Mouse (Mus musculus): ENCODE data around the gene Ppp1r9a. TPM values are rescaled to one million over a fixed set of nuclear protein-coding genes. Genes with fewer than 3 reads are reported as not detected.

Ppp1r9a gene
- total and polyA plus RNA-seq, 3 experiments, result 1.0 TPM; not detected in 2

- Histone ChIP-seq H3K4me3 (replicated peaks in 1 of 3; ENCODE audit: low read depth in 2 of 3, low read length in 2 of 3, poor library complexity in 1 of 3) (no peak overlapping the region), H3K4me2 (ENCODE audit: insufficient read depth, low read depth, poor library complexity, severe bottlenecking) (no peak overlapping the region), H3K9ac (ENCODE audit: insufficient read depth, low read depth) (no peak overlapping the region), H3K79me2 (replicated peaks; ENCODE audit: control insufficient read depth, extremely low read depth, insufficient read depth, poor library complexity, severe bottlenecking) (no peaks in the 10 kb centered on the region), H3K27ac (ENCODE audit: insufficient read depth, low read depth) (no peak overlapping the region), H3K36me3 (replicated peaks in 1 of 2; ENCODE audit: control insufficient read depth in 1 of 2, insufficient read depth in 1 of 2, low read length in 1 of 2) (no peaks in the 10 kb centered on the region), H3K4me1 (ENCODE audit: control insufficient read depth in 1 of 2, insufficient read depth in 2 of 2) (0 out of 4 replicates have a peak, but pooled peaks cover 0 to 3% of the 10 kb centered on the region in 2 experiments), H3K9me3 (replicated peaks; ENCODE audit: low read length) (no peaks in the 10 kb centered on the region), H3K27me3 (replicated peaks) (no peaks in the 10 kb centered on the region)
- dilution Hi-C loops (cut with MboI; ENCODE audit: extremely low pct_ligation_motif_present, extremely low pct_unique_long_range_greater_than_20kb, low sequenced_read_pairs) (no loop called here), in situ Hi-C loops (cut with MboI; ENCODE audit: low pct_ligation_motif_present, low pct_unique_long_range_greater_than_20kb, low sequenced_read_pairs) (no loop called here)
- DNase-seq (ENCODE audit: extremely low read depth), result no peak
- TF ChIP-seq RCOR1 (conservative IDR thresholded peaks at IDR 0.05; ENCODE audit: low read depth, low read length) (no peak), USF2 (conservative IDR thresholded peaks at IDR 0.05; ENCODE audit: low read depth, low read length) (no peak), CTCF (conservative IDR thresholded peaks at IDR 0.05 in 1 of 2, IDR thresholded peaks at IDR 0.05 in 1 of 2; ENCODE audit: low read depth in 2 of 2, low read length in 2 of 2) (no peak), SMC3 (IDR thresholded peaks at IDR 0.05; ENCODE audit: low read depth, low read length) (no peak), POLR2AphosphoS2 (IDR thresholded peaks at IDR 0.05; ENCODE audit: low read depth, low read length) (no peak), USF1 (IDR thresholded peaks at IDR 0.05; ENCODE audit: low read depth, low read length) (no peak), MAX (IDR thresholded peaks at IDR 0.05; ENCODE audit: low read length) (no peak), TBP (conservative IDR thresholded peaks at IDR 0.05; ENCODE audit: low read depth, low read length) (no peak), GABPA (IDR thresholded peaks at IDR 0.05; ENCODE audit: insufficient replicate concordance, low read depth, low read length) (no peak), EP300 (IDR thresholded peaks at IDR 0.05; ENCODE audit: low read length) (no peak), NELFE (IDR thresholded peaks at IDR 0.05; ENCODE audit: low read depth, low read length) (no peak), ZKSCAN1 (IDR thresholded peaks at IDR 0.05; ENCODE audit: borderline replicate concordance, low read depth, low read length) (no peak), HCFC1 (IDR thresholded peaks at IDR 0.05; ENCODE audit: low read depth, low read length) (no peak), ZMIZ1 (IDR thresholded peaks at IDR 0.05; ENCODE audit: low read depth, low read length) (no peak), CHD1 (IDR thresholded peaks at IDR 0.05; ENCODE audit: low read depth, low read length) (no peak), JUN (IDR thresholded peaks at IDR 0.05; ENCODE audit: insufficient read depth, low read depth, low read length) (no peak), ZC3H11A (IDR thresholded peaks at IDR 0.05; ENCODE audit: low read depth, low read length) (no peak), IRF4 (IDR thresholded peaks at IDR 0.05; ENCODE audit: low read depth, low read length) (no peak), BHLHE40 (IDR thresholded peaks at IDR 0.05; ENCODE audit: low read depth, low read length) (no peak)
Observed at GRCm38 (mm10) chr6:5099282-5099681, 196.6 kb downstream of the Ppp1r9a start.

DNA sequence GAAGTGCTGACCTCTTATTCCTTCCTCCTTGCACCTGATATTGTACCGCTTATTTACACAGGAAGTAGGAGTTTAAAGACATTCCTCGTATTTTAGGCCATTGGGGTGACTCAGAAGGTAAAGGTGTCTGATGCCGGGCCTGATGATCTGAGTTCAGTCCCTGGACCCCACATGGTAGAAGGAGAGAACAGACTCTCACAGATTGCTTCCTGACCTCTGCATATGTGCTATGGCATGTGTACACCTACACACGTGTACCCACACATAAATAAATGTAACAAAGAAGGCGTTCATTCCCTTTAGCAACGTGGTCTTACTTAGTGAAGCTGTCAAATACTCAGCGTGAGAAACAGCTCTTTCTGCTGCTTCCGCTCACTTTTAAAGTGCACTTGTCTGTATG lies 197.1 kb downstream of the Ppp1r9a start:
- Histone ChIP-seq H3K27ac (ENCODE audit: insufficient read depth, low read depth) (no peak overlapping the region), H3K36me3 (replicated peaks in 1 of 2; ENCODE audit: control insufficient read depth in 1 of 2, insufficient read depth in 1 of 2, low read length in 1 of 2) (no peaks in the 10 kb centered on the region), H3K9ac (ENCODE audit: insufficient read depth, low read depth) (no peak overlapping the region), H3K79me2 (replicated peaks; ENCODE audit: control insufficient read depth, extremely low read depth, insufficient read depth, poor library complexity, severe bottlenecking) (no peaks in the 10 kb centered on the region), H3K4me1 (ENCODE audit: control insufficient read depth in 1 of 2, insufficient read depth in 2 of 2) (0 out of 4 replicates have a peak, but pooled peaks cover 0 to 3% of the 10 kb centered on the region in 2 experiments), H3K4me2 (ENCODE audit: insufficient read depth, low read depth, poor library complexity, severe bottlenecking) (no peak overlapping the region), H3K4me3 (replicated peaks in 1 of 3; ENCODE audit: low read depth in 2 of 3, low read length in 2 of 3, poor library complexity in 1 of 3) (no peak overlapping the region), H3K9me3 (replicated peaks; ENCODE audit: low read length) (no peaks in the 10 kb centered on the region), H3K27me3 (replicated peaks) (no peaks in the 10 kb centered on the region)
- dilution Hi-C loops (cut with MboI; ENCODE audit: extremely low pct_ligation_motif_present, extremely low pct_unique_long_range_greater_than_20kb, low sequenced_read_pairs), result no loop called here
- TF ChIP-seq HCFC1 (IDR thresholded peaks at IDR 0.05; ENCODE audit: low read depth, low read length) (no peak), MAZ (IDR thresholded peaks at IDR 0.05; ENCODE audit: low read depth, low read length) (no peak), BHLHE40 (IDR thresholded peaks at IDR 0.05; ENCODE audit: low read depth, low read length) (no peak), SMC3 (IDR thresholded peaks at IDR 0.05; ENCODE audit: low read depth, low read length) (no peak), MXI1 (IDR thresholded peaks at IDR 0.05; ENCODE audit: low read depth, low read length) (no peak), MAX (IDR thresholded peaks at IDR 0.05; ENCODE audit: low read length) (no peak), E2F4 (IDR thresholded peaks at IDR 0.05; ENCODE audit: insufficient replicate concordance, low read depth, low read length) (no peak), JUND (conservative IDR thresholded peaks at IDR 0.05; ENCODE audit: low read depth, low read length) (no peak), NRF1 (IDR thresholded peaks at IDR 0.05; ENCODE audit: low read depth, low read length) (no peak), USF2 (conservative IDR thresholded peaks at IDR 0.05; ENCODE audit: low read depth, low read length) (no peak), POLR2A (IDR thresholded peaks at IDR 0.05; ENCODE audit: low read depth, low read length) (no peak)
- no peak for DNase-seq (ENCODE audit: extremely low read depth)
- in situ Hi-C loops (cut with MboI; ENCODE audit: low pct_ligation_motif_present, low pct_unique_long_range_greater_than_20kb, low sequenced_read_pairs), result loop anchor here (25.0 kb wide), 1 partner anchor 438 kb away; no protein-coding TSS in a partner anchor

Data from CH12.LX (cell line).